Mouse (Mus musculus) megakaryocyte, adult 5-6 weeks (primary cell): ENCODE results near the gene Pdcd2l. TPM values are rescaled to one million over a fixed set of nuclear protein-coding genes. Genes with fewer than 3 reads are reported as not detected.

Source experiments
- ATAC-seq: 2 replicates; pipeline ENCODE4 v1.8.0; 2016; ENCODE audit warnings: mild to moderate bottlenecking, inconsistent platforms; ENCODE audit not compliant: poor library complexity, severe bottlenecking
- total RNA-seq, 2 experiments: library from RNA; stranded (forward) in 1 of 2; stranded (reverse) in 1 of 2; fragments of 153-499, 151-499 nt in 1 of 2; fragments of 221-1000, 200-1000 nt in 1 of 2; gene quantifications; 2 replicates each; pipeline versions ENCODE4 v1.2.3 to v1.2.4; 2015 to 2017

Pdcd2l gene
- total RNA-seq, 2 experiments from 2014 or later, result 26.1 to 33.9 TPM

DNA sequence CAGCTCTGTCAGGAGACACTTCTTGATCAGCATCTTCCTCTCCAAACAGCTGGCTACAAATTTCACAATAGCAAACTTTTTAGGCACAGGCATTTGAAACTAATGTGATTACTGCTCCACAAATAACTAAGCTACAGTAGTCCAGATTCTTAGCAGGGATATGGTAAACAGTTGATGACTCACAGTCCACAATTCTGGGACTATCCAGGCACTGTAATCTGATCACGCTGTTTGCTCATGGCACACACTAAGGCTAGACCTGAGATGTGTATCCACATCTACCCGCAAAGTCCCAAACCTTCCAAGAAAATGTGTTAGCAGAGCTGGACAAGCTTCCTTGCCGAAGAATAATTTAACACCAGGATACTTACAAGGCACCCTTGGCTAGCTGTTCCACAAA is 38.5 kb downstream of the Pdcd2l start:
- ATAC-seq, result no peak

- no peak for ATAC-seq
Observed at GRCm38 (mm10) chr7:34147193-34147592, 49.3 kb downstream of the Pdcd2l start.

- no peak for ATAC-seq
Observed at GRCm38 (mm10) chr7:34141123-34141522, 55.3 kb downstream of the Pdcd2l start.

DNA sequence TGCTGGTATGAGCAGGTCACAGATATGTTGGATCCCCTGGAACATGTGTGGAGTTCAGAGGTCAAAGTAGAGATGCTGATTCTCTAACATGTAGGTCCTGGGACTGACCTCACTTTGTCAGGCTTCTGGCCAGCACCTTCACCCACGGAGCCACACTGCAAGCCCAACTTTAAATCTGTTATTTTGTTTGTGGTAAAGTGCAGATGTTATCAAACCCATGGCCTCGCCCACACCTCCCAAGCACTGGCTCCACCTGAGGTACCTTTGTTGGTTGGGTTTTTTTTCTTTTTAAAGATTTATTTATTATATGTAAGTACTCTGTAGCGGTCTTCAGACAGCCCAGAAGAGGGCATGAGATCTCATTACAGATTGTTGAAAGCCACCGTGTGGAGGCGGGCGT is 57.0 kb downstream of the Pdcd2l start:
- ATAC-seq, result no peak

Other genes with a start within 250 kb of the Pdcd2l start
- gene Scgb2b27, start 182.7 kb downstream of the Pdcd2l start, total RNA-seq (2015), result not detected in 2 replicates
- gene Scgb2b27, start 182.7 kb downstream of the Pdcd2l start, total RNA-seq (2017), result not detected in 2 replicates
- gene Scgb1b27, start 175.2 kb downstream of the Pdcd2l start, total RNA-seq (2015), result not detected in 2 replicates
- gene Scgb1b27, start 175.2 kb downstream of the Pdcd2l start, total RNA-seq (2017), result not detected in 2 replicates
- gene Scgb1b30, start 101.2 kb downstream of the Pdcd2l start, total RNA-seq (2015), result not detected in 2 replicates
- not detected in 2 replicates for gene Scgb1b30, start 101.2 kb downstream of the Pdcd2l start, total RNA-seq (2017)
- gene Wtip, start 63.4 kb downstream of the Pdcd2l start, total RNA-seq (2015), result 0.09 and 0.14 TPM in 2 replicates
- 0.33 TPM in 1 of 2 replicates, not detected in the other for gene Wtip, start 63.4 kb downstream of the Pdcd2l start, total RNA-seq (2017)
- 111 and 115 TPM in 2 replicates for gene Uba2, start 27.1 kb downstream of the Pdcd2l start, total RNA-seq (2015)
- gene Uba2, start 27.1 kb downstream of the Pdcd2l start, total RNA-seq (2017), result 121 and 126 TPM in 2 replicates
- 345 and 348 TPM in 2 replicates for gene Gpi1, start 33.7 kb upstream of the Pdcd2l start, total RNA-seq (2015)
- gene Gpi1, start 33.7 kb upstream of the Pdcd2l start, total RNA-seq (2017), result 393 and 429 TPM in 2 replicates
- gene Gm6096, start 54.4 kb upstream of the Pdcd2l start, total RNA-seq (2015), result not detected in 2 replicates
- not detected in 2 replicates for gene Gm6096, start 54.4 kb upstream of the Pdcd2l start, total RNA-seq (2017)
- 18.6 and 23.2 TPM in 2 replicates for gene 4931406P16Rik, start 116.9 kb upstream of the Pdcd2l start, total RNA-seq (2015)
- gene 4931406P16Rik, start 116.9 kb upstream of the Pdcd2l start, total RNA-seq (2017), result 19.4 and 23.7 TPM in 2 replicates
- 118 and 135 TPM in 2 replicates for gene Lsm14a, start 196.7 kb upstream of the Pdcd2l start, total RNA-seq (2015)
- 85.4 and 90.6 TPM in 2 replicates for gene Lsm14a, start 196.7 kb upstream of the Pdcd2l start, total RNA-seq (2017)